Mouse (Mus musculus) limb, embryonic 10.5 days (tissue): ENCODE measurements at regions not wholly inside any gene's neighbourhood (a gene's known extent, or its start where the extent isn't known, plus 50 kb on each side); places are given as distances from the start of the nearest gene placed in this dataset.

Source experiments
- DNase-seq: peaks from one replicate; pipeline ENCODE4 v3.0.0-alpha.2; 2017; ENCODE audit warnings: low spot score
- H3K27ac ChIP-seq: fragments of 300-500 bp; sonication (generic); 2 replicates; pipeline ENCODE4 v1.5.1; 2016; ENCODE audit warnings: mild to moderate bottlenecking
- H3K27me3 ChIP-seq: fragments of 300-500 bp; sonication (generic); 2 replicates; pipeline ENCODE4 v1.6.1; 2016; ENCODE audit warnings: low read depth, mild to moderate bottlenecking; ENCODE audit not compliant: poor library complexity, severe bottlenecking
- H3K36me3 ChIP-seq: fragments of 300-500 bp; sonication (generic); 2 replicates; pipeline ENCODE4 v1.6.1; 2016; ENCODE audit warnings: mild to moderate bottlenecking, moderate library complexity
- H3K4me1 ChIP-seq: fragments of 300-500 bp; sonication (generic); 2 replicates; pipeline ENCODE4 v1.6.1; 2016
- H3K4me3 ChIP-seq: fragments of 300-500 bp; sonication (generic); 2 replicates; pipeline ENCODE4 v1.5.1; 2016; ENCODE audit warnings: mild to moderate bottlenecking, moderate library complexity
- H3K9me3 ChIP-seq: fragments of 300-500 bp; sonication (generic); replicated peaks from 2 replicates; pipeline ENCODE4 v1.6.1; 2016; ENCODE audit warnings: mild to moderate bottlenecking
- WGBS: fragments of 180-500 bp; shearing (Covaris S2); methylation state at CpG from one replicate; pipeline ENCODE4 v1.1.7; 2016; 5-methylcytosine and 5-hydroxymethylcytosine counted together

GRCm38 (mm10) chr2:170222819-170223218 is 74.9 kb upstream of the Zfp217 start:
- H3K4me1 ChIP-seq, result peaks cover 57% of the 10 kb centered on the region
- 4% methylated on average over 6 of the region's 6 CpGs for WGBS
- H3K27ac ChIP-seq, result peak overlapping the region; percentile 77
- H3K27me3 ChIP-seq, result no peaks in the 10 kb centered on the region; the same call in 1 of the 2 replicates
- H3K9me3 ChIP-seq, result no peaks in the 10 kb centered on the region
- DNase-seq, result peak; percentile 48
- peak overlapping the region; percentile 26 for H3K4me3 ChIP-seq
- H3K36me3 ChIP-seq, result no peaks in the 10 kb centered on the region

- H3K4me3 ChIP-seq, result peak overlapping the region; percentile 22
- H3K36me3 ChIP-seq, result no peaks in the 10 kb centered on the region
- 15% methylated on average over 13 of the region's 13 CpGs for WGBS
- H3K27me3 ChIP-seq, result no peaks in the 10 kb centered on the region; the same call in 1 of the 2 replicates
- no peak for DNase-seq
- peaks cover 60% of the 10 kb centered on the region for H3K4me1 ChIP-seq
- peak overlapping the region; percentile 77 for H3K27ac ChIP-seq
- H3K9me3 ChIP-seq, result no peaks in the 10 kb centered on the region
These were observed 74.2 kb upstream of the Zfp217 start for GRCm38 (mm10) chr2:170221994-170222535.

- peak; percentile 69 for DNase-seq
- 1% methylated on average over 20 of the region's 20 CpGs for WGBS
- Histone ChIP-seq H3K27ac (peak overlapping the region; percentile 83), H3K4me1 (peaks cover 60% of the 10 kb centered on the region), H3K9me3 (no peaks in the 10 kb centered on the region), H3K4me3 (peak overlapping the region; percentile 52), H3K27me3 (no peaks in the 10 kb centered on the region; the same call in 1 of the 2 replicates), H3K36me3 (no peaks in the 10 kb centered on the region)
These were observed 73.0 kb upstream of the Zfp217 start for GRCm38 (mm10) chr2:170220871-170221369.

GRCm38 (mm10) chr2:170220443-170220842 is 72.5 kb upstream of the Zfp217 start:
- H3K27me3 ChIP-seq, result no peaks in the 10 kb centered on the region; the same call in 1 of the 2 replicates
- DNase-seq, result peak; percentile 47
- peak overlapping the region; percentile 52 for H3K4me3 ChIP-seq
- H3K36me3 ChIP-seq, result no peaks in the 10 kb centered on the region
- 2% methylated on average over 11 of the region's 11 CpGs for WGBS
- no peaks in the 10 kb centered on the region for H3K9me3 ChIP-seq
- H3K4me1 ChIP-seq, result peaks cover 60% of the 10 kb centered on the region
- H3K27ac ChIP-seq, result peak overlapping the region; percentile 83

- 1% methylated on average over 20 of the region's 20 CpGs for WGBS
- Histone ChIP-seq H3K27ac (peak overlapping the region; percentile 83), H3K36me3 (no peaks in the 10 kb centered on the region), H3K9me3 (0 out of 2 replicates have a peak, but pooled peaks cover under 1% of the 10 kb centered on the region), H3K4me1 (peaks cover 60% of the 10 kb centered on the region), H3K27me3 (no peaks in the 10 kb centered on the region; the same call in 1 of the 2 replicates), H3K4me3 (peak overlapping the region; percentile 52)
- peak; percentile 67 for DNase-seq
These were observed 71.9 kb upstream of the Zfp217 start for GRCm38 (mm10) chr2:170219611-170220401.

- Histone ChIP-seq H3K36me3 (no peaks in the 10 kb centered on the region), H3K4me3 (peak overlapping the region; percentile 52), H3K27ac (peak overlapping the region; percentile 83), H3K27me3 (no peaks in the 10 kb centered on the region; the same call in 1 of the 2 replicates), H3K4me1 (peaks cover 60% of the 10 kb centered on the region), H3K9me3 (0 out of 2 replicates have a peak, but pooled peaks cover 1% of the 10 kb centered on the region)
- DNase-seq, result peak; percentile 50
- 2% methylated on average over 11 of the region's 11 CpGs for WGBS
These were observed 71.3 kb upstream of the Zfp217 start for GRCm38 (mm10) chr2:170219161-170219581.

GRCm38 (mm10) chr2:170218230-170219044 is 70.5 kb upstream of the Zfp217 start:
- peak overlapping the region; percentile 52 for H3K4me3 ChIP-seq
- peak; percentile 66 for DNase-seq
- peaks cover 59% of the 10 kb centered on the region for H3K4me1 ChIP-seq
- no peaks in the 10 kb centered on the region; the same call in 1 of the 2 replicates for H3K27me3 ChIP-seq
- H3K36me3 ChIP-seq, result no peaks in the 10 kb centered on the region
- 0 out of 2 replicates have a peak, but pooled peaks cover 1% of the 10 kb centered on the region for H3K9me3 ChIP-seq
- WGBS, result 10% methylated on average over 22 of the region's 22 CpGs
- peak overlapping the region; percentile 83 for H3K27ac ChIP-seq

- Histone ChIP-seq H3K4me1 (peaks cover 38% of the 10 kb centered on the region), H3K9me3 (0 out of 2 replicates have a peak, but pooled peaks cover 1% of the 10 kb centered on the region), H3K4me3 (no peak overlapping the region), H3K36me3 (no peaks in the 10 kb centered on the region), H3K27ac (no peak overlapping the region), H3K27me3 (no peaks in the 10 kb centered on the region; the same call in 1 of the 2 replicates)
- WGBS, result 96% methylated on average over 7 of the region's 7 CpGs
- no peak for DNase-seq
These were observed 68.4 kb upstream of the Zfp217 start for GRCm38 (mm10) chr2:170216311-170216710.

- Histone ChIP-seq H3K4me3 (no peak overlapping the region), H3K9me3 (no peaks in the 10 kb centered on the region), H3K4me1 (peaks cover 20% of the 10 kb centered on the region), H3K36me3 (no peaks in the 10 kb centered on the region), H3K27ac (peak overlapping the region; percentile 19; the same call in 1 of the 2 replicates), H3K27me3 (0 out of 2 replicates have a peak, but pooled peaks cover 1% of the 10 kb centered on the region)
- DNase-seq, result no peak
- 85% methylated on average over 12 of the region's 12 CpGs for WGBS
These were observed 61.2 kb upstream of the Zfp217 start for GRCm38 (mm10) chr2:170209121-170209520.

- no peak for DNase-seq
- 79% methylated on average over 7 of the region's 7 CpGs for WGBS
- Histone ChIP-seq H3K4me3 (no peak overlapping the region), H3K27me3 (0 out of 2 replicates have a peak, but pooled peaks cover 3% of the 10 kb centered on the region), H3K9me3 (no peaks in the 10 kb centered on the region), H3K4me1 (peaks cover 20% of the 10 kb centered on the region), H3K36me3 (no peaks in the 10 kb centered on the region), H3K27ac (no peak overlapping the region)
These were observed 60.0 kb upstream of the Zfp217 start for GRCm38 (mm10) chr2:170207878-170208277.

- Histone ChIP-seq H3K9me3 (no peaks in the 10 kb centered on the region), H3K27ac (no peak overlapping the region), H3K27me3 (0 out of 2 replicates have a peak, but pooled peaks cover 3% of the 10 kb centered on the region), H3K4me1 (peaks cover 20% of the 10 kb centered on the region), H3K36me3 (no peaks in the 10 kb centered on the region), H3K4me3 (no peak overlapping the region)
- 95% methylated on average over 6 of the region's 6 CpGs for whole genome bisulfite sequencing
- DNase-seq, result no peak
These were observed 59.5 kb upstream of the Zfp217 start for GRCm38 (mm10) chr2:170207395-170207794.

GRCm38 (mm10) chr2:170206870-170207269 is 59.0 kb upstream of the Zfp217 start:
- H3K36me3 ChIP-seq, result no peaks in the 10 kb centered on the region
- no peak overlapping the region for H3K4me3 ChIP-seq
- 0 out of 2 replicates have a peak, but pooled peaks cover 3% of the 10 kb centered on the region for H3K27me3 ChIP-seq
- H3K9me3 ChIP-seq, result no peaks in the 10 kb centered on the region
- 53% methylated on average over 14 of the region's 14 CpGs for WGBS
- DNase-seq, result no peak
- 0 out of 2 replicates have a peak overlapping the region, but pooled peaks have one; percentile 61 for H3K27ac ChIP-seq
- peaks cover 20% of the 10 kb centered on the region for H3K4me1 ChIP-seq
